In the genomic region with DNA sequence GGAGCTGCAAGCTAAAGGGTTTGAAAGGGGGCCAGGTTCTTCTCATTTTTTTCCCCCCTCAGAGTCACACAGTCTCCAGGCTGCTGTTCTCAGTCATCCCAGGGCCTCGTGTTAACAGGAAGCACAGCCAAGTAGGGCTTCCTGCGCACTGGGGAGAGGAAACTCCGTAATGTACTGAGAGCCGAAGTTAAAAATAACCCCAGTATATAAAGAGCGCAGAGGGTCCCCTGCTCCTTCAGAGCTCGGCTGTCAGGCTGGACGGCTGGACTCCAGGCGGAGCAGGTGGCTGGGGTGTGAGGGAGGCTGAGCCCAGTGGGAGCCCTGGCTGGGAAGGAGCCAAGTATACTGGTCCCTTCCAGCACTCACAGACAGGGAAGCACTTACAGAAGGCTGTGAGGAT, we compare ENCODE assay signal across 9 mouse cellular contexts. TPM values are rescaled to one million over a fixed set of nuclear protein-coding genes. Genes with fewer than 3 reads are reported as not detected.
DNase-seq lines count a peak whose midpoint lies in the region; ATAC-seq lines count a peak whose summit lies in the region.
"Had no signal": no experiment of that assay in that cellular context is flagged by ENCODE, and none has a peak within 500 bp of the region (broad histone marks: within the 10 kb centered on the region; RNA-seq: fewer than 3 reads in every experiment).

No protein-coding gene starts in this region.

- no peak overlapping the region for H3K4me3 ChIP-seq in midbrain, embryonic 13.5 days (replicated peaks)
- H3K4me3 ChIP-seq in midbrain, embryonic 11.5 days (ENCODE audit: low read depth, low read length), result no peak overlapping the region
- H3K4me3 ChIP-seq in limb, embryonic 12.5 days (replicated peaks), result no peak overlapping the region
- no peak overlapping the region for H3K4me3 ChIP-seq in midbrain, embryonic 16.5 days (ENCODE audit: low read depth, low read length)
- H3K4me3 ChIP-seq: neural tube, embryonic 12.5 days had no signal

- ATAC-seq in midbrain, embryonic 13.5 days, result 0 out of 2 replicates have a peak, but pooled peaks have one; percentile 43
- no peak for ATAC-seq in midbrain, embryonic 11.5 days (ENCODE audit: low FRiP score)
- peak; percentile 90 for ATAC-seq in granulocyte monocyte progenitor cell, adult 5-6 weeks (replicated peaks; ENCODE audit: poor library complexity, severe bottlenecking)
- peak; percentile 57; the same call in 1 of the 2 replicates for ATAC-seq in limb, embryonic 12.5 days (ENCODE audit: insufficient number of reproducible peaks, insufficient read depth, low FRiP score, low TSS enrichment, low read depth)
- ATAC-seq in midbrain, embryonic 16.5 days, result peak; percentile 62; the same call in 1 of the 2 replicates

- no peaks in the 10 kb centered on the region for H3K27me3 ChIP-seq in midbrain, embryonic 13.5 days
- H3K27me3 ChIP-seq in midbrain, embryonic 11.5 days (ENCODE audit: control insufficient read depth, insufficient read depth, low read length), result no peaks in the 10 kb centered on the region
- 0 out of 2 replicates have a peak, but pooled peaks cover 3% of the 10 kb centered on the region for H3K27me3 ChIP-seq in limb, embryonic 12.5 days
- no peaks in the 10 kb centered on the region for H3K27me3 ChIP-seq in midbrain, embryonic 16.5 days (ENCODE audit: control insufficient read depth, insufficient read depth, low read depth, low read length)
- H3K27me3 ChIP-seq: neural tube, embryonic 12.5 days had no signal

- DNase-seq in midbrain, embryonic 11.5 days (ENCODE audit: low spot score, missing footprints), result no peak
- DNase-seq in cerebellum, postnatal 14 days, result peak; percentile 95 to 97
- DNase-seq in kidney, adult 9 months, result peak; percentile 84
- peak; percentile 74 for DNase-seq in testis, postnatal 10 days (ENCODE audit: low spot score)

- no peaks in the 10 kb centered on the region for H3K36me3 ChIP-seq in midbrain, embryonic 13.5 days
- H3K36me3 ChIP-seq in midbrain, embryonic 11.5 days (ENCODE audit: control insufficient read depth, insufficient read depth, low read length), result no peaks in the 10 kb centered on the region
- H3K36me3 ChIP-seq in limb, embryonic 12.5 days, result no peaks in the 10 kb centered on the region
- H3K36me3 ChIP-seq in midbrain, embryonic 16.5 days (ENCODE audit: control insufficient read depth, insufficient read depth, low read length), result no peaks in the 10 kb centered on the region
- H3K36me3 ChIP-seq: neural tube, embryonic 12.5 days had no signal

- H3K4me1 ChIP-seq in midbrain, embryonic 13.5 days (replicated peaks), result no peaks in the 10 kb centered on the region
- no peaks in the 10 kb centered on the region for H3K4me1 ChIP-seq in midbrain, embryonic 11.5 days (ENCODE audit: control insufficient read depth, insufficient read depth, low read length)
- H3K4me1 ChIP-seq in limb, embryonic 12.5 days (replicated peaks), result peaks cover 6% of the 10 kb centered on the region; the same call in 1 of the 2 replicates
- no peaks in the 10 kb centered on the region for H3K4me1 ChIP-seq in midbrain, embryonic 16.5 days (ENCODE audit: control insufficient read depth, insufficient read depth, low read length)
- H3K4me1 ChIP-seq: neural tube, embryonic 12.5 days had no signal

- H3K9me3 ChIP-seq in midbrain, embryonic 13.5 days, result no peaks in the 10 kb centered on the region
- H3K9me3 ChIP-seq in midbrain, embryonic 11.5 days (ENCODE audit: control insufficient read depth, low read length), result no peaks in the 10 kb centered on the region
- H3K9me3 ChIP-seq in limb, embryonic 12.5 days, result no peaks in the 10 kb centered on the region
- no peaks in the 10 kb centered on the region for H3K9me3 ChIP-seq in midbrain, embryonic 16.5 days (replicated peaks; ENCODE audit: control insufficient read depth, low read length, poor library complexity, severe bottlenecking)
- H3K9me3 ChIP-seq: neural tube, embryonic 12.5 days had no signal

- no peak overlapping the region for H3K9ac ChIP-seq in midbrain, embryonic 13.5 days (replicated peaks)
- H3K9ac ChIP-seq in midbrain, embryonic 11.5 days (ENCODE audit: low read length), result no peak overlapping the region
- no peak overlapping the region for H3K9ac ChIP-seq in limb, embryonic 12.5 days (replicated peaks)
- no peak overlapping the region for H3K9ac ChIP-seq in midbrain, embryonic 16.5 days (ENCODE audit: low read depth, low read length)
- H3K9ac ChIP-seq: neural tube, embryonic 12.5 days had no signal

- WGBS in midbrain, embryonic 13.5 days, result 70% methylated on average over 8 of the region's 8 CpGs
- 73% methylated on average over 8 of the region's 8 CpGs for WGBS in midbrain, embryonic 11.5 days
- 47% methylated on average over 8 of the region's 8 CpGs for WGBS in limb, embryonic 12.5 days
- 55% methylated on average over 8 of the region's 8 CpGs for WGBS in midbrain, embryonic 16.5 days

- H3K27ac ChIP-seq in midbrain, embryonic 13.5 days, result no peak overlapping the region
- no peak overlapping the region for H3K27ac ChIP-seq in midbrain, embryonic 11.5 days (ENCODE audit: low read depth, low read length)
- H3K27ac ChIP-seq in limb, embryonic 12.5 days, result peak overlapping the region; percentile 79
- peak overlapping the region; percentile 23; the same call in 1 of the 2 replicates for H3K27ac ChIP-seq in midbrain, embryonic 16.5 days (ENCODE audit: low read length)
- H3K27ac ChIP-seq: neural tube, embryonic 12.5 days had no signal

- H3K4me2 ChIP-seq in midbrain, embryonic 13.5 days (replicated peaks), result no peak overlapping the region
- H3K4me2 ChIP-seq in midbrain, embryonic 11.5 days, result no peak overlapping the region
- peak overlapping the region; percentile 20; the same call in 1 of the 2 replicates for H3K4me2 ChIP-seq in limb, embryonic 12.5 days
- H3K4me2 ChIP-seq in midbrain, embryonic 16.5 days (ENCODE audit: low read length), result no peak overlapping the region
- H3K4me2 ChIP-seq: neural tube, embryonic 12.5 days had no signal

RNA-seq across cellular contexts. Expression of gene Gm10282, which starts 9.4 kb away (rescaled TPM):
- polyA plus RNA-seq in midbrain, embryonic 13.5 days (2015; fragmentation: Nextera tagmentation; extraction: Ambion mirVana), result 19.3 and 19.8 TPM in 2 replicates
- polyA plus RNA-seq in midbrain, embryonic 11.5 days (2014; fragmentation: Nextera tagmentation; extraction: Ambion mirVana), result 39.3 and 42.3 TPM in 2 replicates
- 29.7 and 33.2 TPM in 2 replicates for total RNA-seq in granulocyte monocyte progenitor cell, adult 5-6 weeks (2014; fragmentation: Nextera tagmentation)
- 67.4 and 74.9 TPM in 2 replicates for total RNA-seq in granulocyte monocyte progenitor cell, adult 5-6 weeks (2017)
- polyA plus RNA-seq in limb, embryonic 12.5 days (2016; fragmentation: Nextera tagmentation; extraction: Ambion mirVana), result 30.3 and 32.4 TPM in 2 replicates
- 9.7 and 11.3 TPM in 2 replicates for polyA plus RNA-seq in midbrain, embryonic 16.5 days (2015; fragmentation: Nextera tagmentation; extraction: Ambion mirVana)

RNA-seq across cellular contexts. Expression of gene Klf2, which starts 23.2 kb away (rescaled TPM):
- polyA plus RNA-seq in midbrain, embryonic 13.5 days (2015; fragmentation: Nextera tagmentation; extraction: Ambion mirVana), result 2.7 and 4.3 TPM in 2 replicates
- polyA plus RNA-seq in midbrain, embryonic 11.5 days (2014; fragmentation: Nextera tagmentation; extraction: Ambion mirVana), result 5.0 and 6.5 TPM in 2 replicates
- 1.9 and 5.5 TPM in 2 replicates for total RNA-seq in granulocyte monocyte progenitor cell, adult 5-6 weeks (2014; fragmentation: Nextera tagmentation)
- 2.8 and 3.2 TPM in 2 replicates for total RNA-seq in granulocyte monocyte progenitor cell, adult 5-6 weeks (2017)
- polyA plus RNA-seq in limb, embryonic 12.5 days (2016; fragmentation: Nextera tagmentation; extraction: Ambion mirVana), result 5.3 and 6.0 TPM in 2 replicates
- 3.6 and 4.0 TPM in 2 replicates for polyA plus RNA-seq in midbrain, embryonic 16.5 days (2015; fragmentation: Nextera tagmentation; extraction: Ambion mirVana)

RNA-seq across cellular contexts. Expression of gene Ap1m1, which starts 55.9 kb away (rescaled TPM):
- 259 and 266 TPM in 2 replicates for polyA plus RNA-seq in midbrain, embryonic 13.5 days (2015; fragmentation: Nextera tagmentation; extraction: Ambion mirVana)
- 170 and 173 TPM in 2 replicates for polyA plus RNA-seq in midbrain, embryonic 11.5 days (2014; fragmentation: Nextera tagmentation; extraction: Ambion mirVana)
- total RNA-seq in granulocyte monocyte progenitor cell, adult 5-6 weeks (2014; fragmentation: Nextera tagmentation), result 80.1 and 117 TPM in 2 replicates
- 49.1 and 59.8 TPM in 2 replicates for total RNA-seq in granulocyte monocyte progenitor cell, adult 5-6 weeks (2017)
- 122 and 123 TPM in 2 replicates for polyA plus RNA-seq in limb, embryonic 12.5 days (2016; fragmentation: Nextera tagmentation; extraction: Ambion mirVana)
- polyA plus RNA-seq in midbrain, embryonic 16.5 days (2015; fragmentation: Nextera tagmentation; extraction: Ambion mirVana), result 288 and 297 TPM in 2 replicates

Comparison
In these comparisons a context has a peak if more than half of its experiments do, and no peak if none do; other contexts are left out.
1. H3K27ac ChIP-seq: peak in limb, embryonic 12.5 days (single experiment) and midbrain, embryonic 16.5 days (single experiment); none in midbrain, embryonic 13.5 days (single experiment) and midbrain, embryonic 11.5 days (single experiment).